Mouse (Mus musculus) cerebellum, adult 2 months (tissue): ENCODE data around the gene Ros1.

ENCODE experiments used
- CTCF ChIP-seq: fragments of 200-500 bp; IDR thresholded peaks from 2 replicates; pipeline ENCODE4 v1.5.1; 2011; ENCODE audit warnings: low read depth, mild to moderate bottlenecking, control low read depth, low read length, moderate library complexity, borderline replicate concordance; ENCODE audit not compliant: insufficient read depth
- POLR2A ChIP-seq: fragments of 200-500 bp; IDR thresholded peaks from 2 replicates; pipeline ENCODE4 v1.6.1; 2011; ENCODE audit warnings: low read length, control low read depth, borderline replicate concordance; ENCODE audit not compliant: insufficient read depth

DNA sequence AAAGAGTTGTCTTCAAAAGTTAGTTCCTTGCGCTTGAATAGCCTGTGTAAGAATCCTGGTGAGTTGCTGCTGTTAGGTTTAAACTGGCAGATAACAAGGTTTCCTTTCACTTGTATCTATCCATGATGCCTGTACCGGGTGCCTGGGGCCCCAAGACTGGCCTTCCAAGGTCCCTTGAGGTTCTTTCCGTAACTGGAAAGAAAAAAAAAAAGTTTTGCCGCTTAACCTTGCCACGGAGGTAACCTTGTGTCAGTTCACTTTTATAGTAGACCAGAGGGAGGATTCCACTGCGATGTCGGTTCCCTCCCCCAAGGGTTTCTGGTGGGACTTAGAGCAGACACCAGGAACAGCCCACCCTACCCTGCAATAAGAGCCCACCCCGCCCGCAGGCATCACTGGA, 173.8 kb downstream of the Ros1 start:
- TF ChIP-seq POLR2A (no peak), CTCF (no peak)
